19 mouse cellular contexts compared by ENCODE assay signal in the genomic region with DNA sequence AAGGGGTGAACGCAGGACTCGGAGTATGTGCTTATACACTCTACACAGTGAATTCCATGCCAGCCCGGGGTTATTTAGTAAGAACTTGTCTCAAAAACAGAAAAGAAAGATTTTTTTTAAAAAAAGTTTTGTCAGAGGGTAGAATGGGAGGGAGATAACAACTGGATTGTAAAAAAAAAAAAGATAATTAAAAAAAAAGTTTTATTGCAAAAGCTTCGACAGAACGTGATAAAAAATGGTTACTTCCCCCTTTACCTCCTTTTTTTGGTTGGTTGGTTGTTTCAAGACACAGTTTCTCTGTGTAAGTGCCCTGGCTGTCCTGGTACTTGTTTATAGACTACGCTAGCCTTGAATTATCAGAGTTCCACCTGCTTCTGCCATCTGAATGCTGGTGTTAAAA.
DNase-seq lines count a peak whose midpoint lies in the region; TF ChIP-seq lines count a peak whose summit lies in the region.
"Had no signal": no experiment of that assay in that cellular context is flagged by ENCODE, and none has a peak within 500 bp of the region (broad histone marks: within the 10 kb centered on the region; RNA-seq: fewer than 3 reads in every experiment).

No protein-coding gene starts in this region.

- H3K27me3 ChIP-seq in MEL (ENCODE audit: control insufficient read depth in 1 of 2, insufficient read depth in 2 of 2, low read length in 2 of 2), result no peaks in the 10 kb centered on the region; a peak in 1 of 4 replicates
- H3K27me3 ChIP-seq: CH12.LX, Patski had no signal

- no peaks in the 10 kb centered on the region for H3K9me3 ChIP-seq in MEL (replicated peaks; ENCODE audit: insufficient read depth, low read length)
- H3K9me3 ChIP-seq: G1E had no signal

- TF ChIP-seq CTCF in MEL (IDR thresholded peaks at IDR 0.05 in 2 of 3, conservative IDR thresholded peaks at IDR 0.05 in 1 of 3; ENCODE audit: control insufficient read depth in 1 of 3, insufficient read depth in 1 of 3, low read depth in 2 of 3, low read length in 3 of 3, poor library complexity in 1 of 3, severe bottlenecking in 1 of 3), result no peak

- DNase-seq in A20 (ENCODE audit: low read depth, low spot score) (peak; percentile 7), MEL (ENCODE audit: low read depth, low spot score) (peak; percentile 24)
- no peak for DNase-seq in ovary, postnatal 36 days (ENCODE audit: low spot score)
- DNase-seq in heart, postnatal 14 days, result no peak
- DNase-seq: adrenal gland, adult 2 months; adrenal gland, adult 8-10 months; adrenal gland, postnatal 10 days; adrenal gland, postnatal 14 days; adrenal gland, postnatal 25 days; adrenal gland, postnatal 36 days; B cell, adult 2 months; cerebellum, adult 11 months; cerebellum, adult 11-12 months; cerebellum, adult 18-20 months; cerebellum, adult 2 months; cerebellum, adult 8-10 months had no signal

- no peaks in the 10 kb centered on the region for H3K4me1 ChIP-seq in MEL (ENCODE audit: control insufficient read depth in 1 of 2, insufficient read depth in 2 of 2, low read length in 2 of 2)

- no peak overlapping the region for H3K27ac ChIP-seq in MEL (ENCODE audit: control insufficient read depth, low read depth, low read length)

- H3K79me2 ChIP-seq in MEL (ENCODE audit: control insufficient read depth, insufficient read depth, low read length, poor library complexity), result no peaks in the 10 kb centered on the region

- H3K36me3 ChIP-seq in MEL (ENCODE audit: control insufficient read depth in 1 of 2, insufficient read depth in 2 of 2, low read length in 2 of 2), result no peaks in the 10 kb centered on the region
- H3K36me3 ChIP-seq: G1E had no signal

- TF ChIP-seq RAD21 in MEL (IDR thresholded peaks at IDR 0.05; ENCODE audit: low read depth, low read length), result no peak

- TF ChIP-seq EP300 in MEL (IDR thresholded peaks at IDR 0.05; ENCODE audit: low read depth in 1 of 2, low read length in 2 of 2), result peak in 1 of 2 experiments; percentile 21; a peak in 1 of 4 replicates

- intact Hi-C loops in heart, postnatal 14 days (cut with DNase I), result no loop called here

- no peak overlapping the region for H3K9ac ChIP-seq in MEL (ENCODE audit: control insufficient read depth, low read depth, low read length, poor library complexity, severe bottlenecking)

- H3K4me3 ChIP-seq in MEL (ENCODE audit: control insufficient read depth in 1 of 2, insufficient read depth in 1 of 2, low read depth in 2 of 2, low read length in 2 of 2), result no peak overlapping the region

- TF ChIP-seq POLR2A in MEL (IDR thresholded peaks at IDR 0.05; ENCODE audit: control insufficient read depth in 1 of 2, insufficient read depth in 1 of 2, low read depth in 1 of 2, low read length in 2 of 2, poor library complexity in 1 of 2), result no peak

TF ChIP-seq in MEL, 35 proteins besides CTCF, POLR2A, EP300 and RAD21:
- no peak for TF ChIP-seq POLR2AphosphoS2 (IDR thresholded peaks at IDR 0.05; ENCODE audit: low read length)
- TF ChIP-seq ZNF384 (IDR thresholded peaks at IDR 0.05; ENCODE audit: low read depth, low read length), result peak; percentile 92
- TF ChIP-seq GATA1 (IDR thresholded peaks at IDR 0.05; ENCODE audit: low read depth, low read length), result peak; percentile 45; the same call in 1 of the 2 replicates

Comparison
In these comparisons a context has a peak if more than half of its experiments do, and no peak if none do; other contexts are left out.
1. DNase-seq: peak in A20 (single experiment) and MEL (single experiment); none in ovary, postnatal 36 days (single experiment) and heart, postnatal 14 days (0 of 2).